Mouse (Mus musculus): Measurements from ENCODE around the gene Emp1. TPM values are rescaled to one million over a fixed set of nuclear protein-coding genes. Genes with fewer than 3 reads are reported as not detected.
A peak's percentile ranks its signal among the peaks of the same experiment; 100 is the strongest.

Emp1 gene
- total and polyA plus RNA-seq, 3 experiments, result not detected

- no peak for TF ChIP-seq MAFK (IDR thresholded peaks at IDR 0.05; ENCODE audit: borderline replicate concordance, low read depth, low read length)
- TF ChIP-seq ZC3H11A (IDR thresholded peaks at IDR 0.05; ENCODE audit: low read depth, low read length), result peak; percentile 22; the same call in 1 of the 2 replicates
- TF ChIP-seq CTCF (IDR thresholded peaks at IDR 0.05 in 2 of 3, conservative IDR thresholded peaks at IDR 0.05 in 1 of 3; ENCODE audit: control insufficient read depth in 1 of 3, insufficient read depth in 1 of 3, low read depth in 2 of 3, low read length in 3 of 3, poor library complexity in 1 of 3, severe bottlenecking in 1 of 3), result peak; percentile 28 to 47 (median 37)
- TF ChIP-seq RAD21 (IDR thresholded peaks at IDR 0.05; ENCODE audit: low read depth, low read length), result peak; percentile 31
- no peak overlapping the region for H3K9ac ChIP-seq (ENCODE audit: control insufficient read depth, low read depth, low read length, poor library complexity, severe bottlenecking)
- no peaks in the 10 kb centered on the region for H3K36me3 ChIP-seq (ENCODE audit: control insufficient read depth in 1 of 2, insufficient read depth in 2 of 2, low read length in 2 of 2)
- H3K27me3 ChIP-seq (ENCODE audit: control insufficient read depth in 1 of 2, insufficient read depth in 2 of 2, low read length in 2 of 2), result no peaks in the 10 kb centered on the region
- H3K27ac ChIP-seq (ENCODE audit: control insufficient read depth, low read depth, low read length), result no peak overlapping the region
- no peaks in the 10 kb centered on the region for H3K4me1 ChIP-seq (ENCODE audit: control insufficient read depth in 1 of 2, insufficient read depth in 2 of 2, low read length in 2 of 2)
- no peaks in the 10 kb centered on the region for H3K9me3 ChIP-seq (replicated peaks; ENCODE audit: insufficient read depth, low read length)
- no peaks in the 10 kb centered on the region for H3K79me2 ChIP-seq (ENCODE audit: control insufficient read depth, insufficient read depth, low read length, poor library complexity)
- H3K4me3 ChIP-seq (ENCODE audit: control insufficient read depth in 1 of 2, insufficient read depth in 1 of 2, low read depth in 2 of 2, low read length in 2 of 2), result no peak overlapping the region
- no peak for DNase-seq (ENCODE audit: low read depth, low spot score)
Observed at GRCm38 (mm10) chr6:135397089-135397488, 34.7 kb downstream of the Emp1 start.

- Histone ChIP-seq H3K27ac (ENCODE audit: control insufficient read depth, low read depth, low read length) (no peak overlapping the region), H3K9ac (ENCODE audit: control insufficient read depth, low read depth, low read length, poor library complexity, severe bottlenecking) (no peak overlapping the region), H3K4me1 (ENCODE audit: control insufficient read depth in 1 of 2, insufficient read depth in 2 of 2, low read length in 2 of 2) (no peaks in the 10 kb centered on the region), H3K27me3 (ENCODE audit: control insufficient read depth in 1 of 2, insufficient read depth in 2 of 2, low read length in 2 of 2) (no peaks in the 10 kb centered on the region), H3K4me3 (ENCODE audit: control insufficient read depth in 1 of 2, insufficient read depth in 1 of 2, low read depth in 2 of 2, low read length in 2 of 2) (no peak overlapping the region), H3K9me3 (replicated peaks; ENCODE audit: insufficient read depth, low read length) (no peaks in the 10 kb centered on the region), H3K36me3 (ENCODE audit: control insufficient read depth in 1 of 2, insufficient read depth in 2 of 2, low read length in 2 of 2) (no peaks in the 10 kb centered on the region), H3K79me2 (ENCODE audit: control insufficient read depth, insufficient read depth, low read length, poor library complexity) (no peaks in the 10 kb centered on the region)
- DNase-seq (ENCODE audit: low read depth, low spot score), result no peak
- TF ChIP-seq E2F4 (IDR thresholded peaks at IDR 0.05; ENCODE audit: borderline replicate concordance, low read depth, low read length) (no peak), RCOR1 (IDR thresholded peaks at IDR 0.05; ENCODE audit: low read depth, low read length) (no peak), POLR2AphosphoS5 (IDR thresholded peaks at IDR 0.05; ENCODE audit: borderline replicate concordance, low read depth, low read length) (no peak), USF1 (IDR thresholded peaks at IDR 0.05; ENCODE audit: low read depth, low read length) (no peak), GABPA (IDR thresholded peaks at IDR 0.05; ENCODE audit: low read depth, low read length) (no peak), TBP (IDR thresholded peaks at IDR 0.05; ENCODE audit: low read depth, low read length) (no peak), JUND (IDR thresholded peaks at IDR 0.05; ENCODE audit: low read depth, low read length) (no peak), KAT2A (conservative IDR thresholded peaks at IDR 0.05; ENCODE audit: low read depth, low read length) (no peak), CHD1 (IDR thresholded peaks at IDR 0.05; ENCODE audit: low read depth, low read length) (no peak), ETS1 (IDR thresholded peaks at IDR 0.05; ENCODE audit: low read depth, low read length) (no peak), CHD2 (IDR thresholded peaks at IDR 0.05; ENCODE audit: low read length) (no peak), MAZ (IDR thresholded peaks at IDR 0.05; ENCODE audit: low read depth, low read length) (no peak), ZKSCAN1 (IDR thresholded peaks at IDR 0.05; ENCODE audit: low read depth, low read length) (no peak), ZNF384 (IDR thresholded peaks at IDR 0.05; ENCODE audit: low read depth, low read length) (no peak), MYC (IDR thresholded peaks at IDR 0.05; ENCODE audit: low read depth, low read length) (no peak)
Observed at GRCm38 (mm10) chr6:135397788-135398187, 35.4 kb downstream of the Emp1 start.

All from MEL (cell line).